Mouse (Mus musculus): ENCODE data around the gene Gapvd1.

- TF ChIP-seq POLR2A (IDR thresholded peaks at IDR 0.05; ENCODE audit: insufficient read depth, low read length) (no peak), EP300 (IDR thresholded peaks at IDR 0.05; ENCODE audit: insufficient read depth, low read depth, low read length) (no peak)
Observed at GRCm38 (mm10) chr2:34646541-34646865, 108.5 kb downstream of the Gapvd1 start.
